Mouse (Mus musculus) lung, adult 2 months (tissue): Measurements from ENCODE around the gene Meis2.

Experiments
- CTCF ChIP-seq: fragments of 200-500 bp; IDR thresholded peaks from 2 replicates; pipeline ENCODE4 v1.5.1; 2011; ENCODE audit warnings: mild to moderate bottlenecking, low read length, control low read depth; ENCODE audit not compliant: insufficient read depth
- POLR2A ChIP-seq: fragments of 200-500 bp; IDR thresholded peaks from 2 replicates; pipeline ENCODE4 v1.6.1; 2011; ENCODE audit warnings: low read depth, mild to moderate bottlenecking, control low read depth, low read length, borderline replicate concordance; ENCODE audit errors: extremely low read depth

DNA sequence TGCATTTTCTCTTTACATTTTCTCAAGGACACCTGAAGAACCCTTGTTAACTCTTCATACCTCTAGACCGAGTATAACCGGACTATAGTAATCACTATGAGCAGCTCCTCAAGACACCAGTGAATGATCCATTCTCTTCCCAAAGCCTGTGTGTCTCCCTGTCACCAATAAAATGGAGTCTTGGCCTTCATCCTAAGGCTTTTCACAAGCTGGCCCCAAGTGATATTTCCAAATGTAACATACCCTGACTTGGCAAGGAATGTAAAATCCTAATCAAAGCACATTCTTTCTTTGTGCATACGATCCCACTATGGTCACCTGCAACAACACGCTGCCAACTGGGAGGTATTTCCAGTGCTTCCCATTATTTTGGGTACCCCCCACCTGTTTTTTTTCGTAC, 125.8 kb downstream of the Meis2 start:
- TF ChIP-seq POLR2A = no peak
- TF ChIP-seq CTCF = no peak
